Mouse (Mus musculus): ENCODE results near the gene Arrdc4.

Gene Arrdc4

DNA sequence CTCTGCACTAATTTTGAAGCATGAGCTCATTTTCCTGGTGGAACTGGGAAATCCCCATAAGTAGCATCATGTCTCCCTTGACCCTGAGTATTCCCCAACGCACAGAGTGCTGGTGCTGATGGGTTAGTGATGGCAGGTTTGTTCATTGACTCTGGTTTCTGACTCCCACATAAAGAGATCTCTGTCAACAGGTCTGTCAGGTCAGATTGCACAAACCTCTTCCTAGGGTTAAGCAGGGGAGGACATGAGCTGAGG is 39.8 kb downstream of the Arrdc4 start:
- DNase-seq (ENCODE audit: low read depth) = no peak

DNA sequence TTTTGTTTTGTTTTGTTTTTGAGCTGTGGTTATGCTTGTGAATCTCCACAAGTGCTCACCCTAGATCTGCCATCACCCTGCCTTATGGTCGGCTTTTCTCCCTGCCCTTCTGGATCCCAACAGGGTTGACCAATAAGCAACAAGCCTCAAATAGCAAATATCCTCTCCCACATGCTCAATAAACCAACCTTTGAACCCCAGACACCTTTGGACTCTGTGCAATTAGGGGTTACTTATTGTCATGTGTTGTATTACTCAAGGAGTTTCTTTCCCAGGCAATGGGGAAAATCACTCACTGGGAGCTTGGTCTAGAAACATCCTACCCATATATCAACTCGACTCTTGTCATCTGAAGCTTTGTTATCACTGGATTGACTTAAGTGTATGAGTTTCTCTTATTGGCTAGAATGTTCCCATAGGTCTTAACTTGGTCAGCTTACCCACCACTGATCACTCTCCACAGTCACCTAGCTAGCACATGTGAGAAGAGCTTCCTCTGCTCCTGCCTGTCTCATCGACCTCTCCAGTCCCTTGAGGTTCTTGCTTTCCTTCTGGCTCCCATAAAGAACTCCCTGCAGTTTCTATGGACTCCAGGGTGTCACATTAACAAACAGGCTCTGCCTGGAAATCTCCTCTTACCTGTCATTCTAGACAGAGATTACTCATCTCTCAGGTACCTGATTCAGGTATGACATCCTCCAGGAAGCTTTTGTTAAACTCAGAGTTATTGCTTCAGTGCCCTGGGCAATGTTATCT is 40.3 kb downstream of the Arrdc4 start:
- no peak for DNase-seq (ENCODE audit: low read depth)

DNA sequence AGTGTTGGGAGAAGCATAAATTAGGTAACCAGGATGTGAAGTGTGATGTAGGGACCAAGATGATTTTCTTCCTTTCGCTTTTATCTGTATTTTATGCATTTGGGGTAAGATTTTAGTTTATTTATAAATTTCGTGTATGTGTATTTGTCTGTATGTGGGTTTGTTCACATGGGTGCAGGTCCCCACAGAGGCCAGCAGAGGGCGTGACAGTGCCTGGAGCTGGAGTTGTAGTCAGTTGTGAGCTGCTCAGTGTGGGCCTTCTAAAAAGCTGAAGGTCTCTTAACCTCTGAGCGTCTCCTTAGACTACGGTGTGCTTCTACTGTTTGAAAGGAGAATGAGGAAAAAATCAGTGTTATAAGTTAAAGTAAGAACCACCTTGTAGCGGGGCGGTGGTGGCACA is 43.9 kb downstream of the Arrdc4 start:
- no peak for DNase-seq (ENCODE audit: low read depth)

DNA sequence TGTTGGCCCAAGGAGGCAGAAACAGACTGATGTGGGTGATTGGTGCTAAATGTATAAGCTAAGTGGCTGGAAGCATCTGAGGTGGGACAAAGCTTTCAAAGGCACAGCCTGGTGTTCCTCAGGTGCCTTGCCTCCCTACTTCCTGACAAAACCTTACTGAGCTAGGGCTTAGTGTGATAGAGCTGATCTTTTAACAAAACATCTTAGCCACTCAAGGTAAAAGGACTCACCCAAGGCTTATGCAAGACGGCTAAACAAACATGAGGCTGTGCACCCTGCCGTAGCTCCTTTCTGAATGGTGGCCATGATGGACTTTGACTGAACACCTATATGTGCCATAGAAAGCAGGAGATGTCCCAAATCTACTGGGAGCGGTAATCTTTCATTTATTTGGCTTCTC is 51.7 kb downstream of the Arrdc4 start:
- no peak for DNase-seq (ENCODE audit: low read depth)

DNA sequence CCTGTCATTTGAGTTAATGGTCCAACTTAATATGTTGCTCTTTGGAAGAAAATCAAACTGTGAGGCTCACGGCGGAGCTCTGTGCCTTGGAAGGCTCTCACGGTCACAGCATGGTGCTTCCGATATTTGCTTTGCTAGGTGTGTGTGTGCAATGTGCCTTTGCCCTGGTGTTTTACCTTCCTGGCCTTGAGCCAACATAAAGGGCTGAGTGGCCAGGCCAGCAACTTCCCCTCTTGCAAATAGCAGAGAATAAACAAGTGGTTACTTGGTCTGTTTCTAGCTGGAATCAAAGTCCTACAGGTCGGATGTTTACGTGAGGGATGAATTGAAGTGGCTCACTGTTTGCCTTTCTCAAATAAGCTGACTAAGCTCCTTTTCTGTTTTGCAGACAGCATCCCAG is 52.1 kb downstream of the Arrdc4 start:
- no peak for DNase-seq (ENCODE audit: low read depth)

DNA sequence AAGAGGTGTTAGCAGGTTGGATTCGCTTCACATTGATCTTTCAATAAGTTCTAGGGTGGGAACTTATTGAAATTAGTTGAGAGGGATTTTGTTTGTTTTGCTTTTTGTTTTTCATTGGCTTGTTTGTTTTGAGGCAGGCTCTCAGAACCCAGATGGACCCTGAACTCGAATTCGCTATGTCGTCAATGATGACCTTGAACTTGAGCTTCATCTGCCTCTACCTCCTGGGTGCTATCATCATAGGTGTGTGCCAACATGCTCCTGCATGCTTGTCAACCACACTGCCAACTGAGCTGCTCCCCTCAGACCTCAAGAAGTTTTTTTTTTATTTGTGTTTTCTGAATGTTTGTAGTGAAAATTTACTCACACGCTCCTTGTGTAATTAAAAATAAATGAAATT is 52.6 kb downstream of the Arrdc4 start:
- no peak for DNase-seq (ENCODE audit: low read depth)

DNA sequence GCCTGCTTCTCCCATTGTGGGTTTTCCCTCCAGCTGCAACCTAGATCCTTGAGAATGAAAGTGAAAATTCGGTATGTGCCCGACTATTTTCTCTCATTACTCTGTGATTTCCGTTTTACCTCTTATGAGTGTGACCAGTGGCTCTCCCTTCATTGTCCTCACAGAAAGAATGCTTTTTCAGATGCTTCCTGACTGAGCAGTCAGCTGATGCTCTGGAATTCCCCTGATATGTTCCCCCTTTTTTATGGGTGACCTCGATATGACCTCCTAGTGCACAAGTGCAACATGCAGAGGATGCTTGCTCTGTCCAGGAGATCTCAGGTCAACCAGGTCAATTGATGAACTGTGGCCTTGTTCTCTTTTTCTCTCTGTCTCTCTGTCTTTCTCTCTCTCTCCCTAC is 56.3 kb downstream of the Arrdc4 start:
- DNase-seq (ENCODE audit: low read depth) = no peak

DNA sequence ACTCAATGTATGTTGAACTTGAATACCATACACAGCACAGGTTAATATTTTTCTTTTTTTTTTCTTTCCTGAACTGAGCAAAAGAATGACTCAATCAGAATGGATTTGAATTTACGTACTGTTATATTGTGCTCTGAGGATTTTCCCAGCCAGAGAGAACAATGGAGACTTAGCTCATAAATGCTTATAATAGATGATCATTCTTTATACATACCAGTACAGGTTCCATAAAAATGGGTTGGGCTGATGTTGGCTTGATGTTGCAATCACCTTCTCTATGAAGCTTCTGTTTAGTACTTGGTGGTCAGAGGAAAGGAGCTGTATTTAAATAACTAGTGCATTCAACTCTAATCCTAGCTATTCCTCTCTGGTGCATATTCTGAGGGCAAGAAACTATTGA is 57.6 kb downstream of the Arrdc4 start:
- no peak for DNase-seq (ENCODE audit: low read depth)

DNA sequence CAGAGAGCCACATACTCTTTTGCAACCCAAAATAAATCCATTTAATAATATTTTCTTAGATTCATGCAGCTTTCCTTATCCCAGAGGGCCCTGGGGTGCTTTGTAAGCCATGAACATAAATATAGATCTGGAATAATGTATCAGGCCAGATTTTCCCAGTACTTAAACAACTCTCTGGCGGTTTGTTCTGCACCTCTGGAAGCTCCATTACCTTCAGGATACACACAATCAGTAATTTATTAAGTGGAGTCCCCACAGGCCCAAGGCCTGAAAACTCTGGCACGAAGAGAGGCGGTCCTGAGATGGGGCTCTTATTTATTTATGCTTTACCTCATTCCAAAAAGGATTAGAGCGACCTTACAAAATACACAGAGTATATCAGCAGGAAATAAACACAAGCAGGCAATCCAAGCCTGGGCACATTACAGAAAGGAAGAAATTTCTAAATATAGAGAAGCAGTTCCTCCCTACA is 61.9 kb downstream of the Arrdc4 start:
- no peak for DNase-seq (ENCODE audit: low read depth)

Measured in c-Kit-positive CD71-negative TER-119-negative erythroid progenitor cells, embryonic 14.5 days (primary cell).